In the genomic region with DNA sequence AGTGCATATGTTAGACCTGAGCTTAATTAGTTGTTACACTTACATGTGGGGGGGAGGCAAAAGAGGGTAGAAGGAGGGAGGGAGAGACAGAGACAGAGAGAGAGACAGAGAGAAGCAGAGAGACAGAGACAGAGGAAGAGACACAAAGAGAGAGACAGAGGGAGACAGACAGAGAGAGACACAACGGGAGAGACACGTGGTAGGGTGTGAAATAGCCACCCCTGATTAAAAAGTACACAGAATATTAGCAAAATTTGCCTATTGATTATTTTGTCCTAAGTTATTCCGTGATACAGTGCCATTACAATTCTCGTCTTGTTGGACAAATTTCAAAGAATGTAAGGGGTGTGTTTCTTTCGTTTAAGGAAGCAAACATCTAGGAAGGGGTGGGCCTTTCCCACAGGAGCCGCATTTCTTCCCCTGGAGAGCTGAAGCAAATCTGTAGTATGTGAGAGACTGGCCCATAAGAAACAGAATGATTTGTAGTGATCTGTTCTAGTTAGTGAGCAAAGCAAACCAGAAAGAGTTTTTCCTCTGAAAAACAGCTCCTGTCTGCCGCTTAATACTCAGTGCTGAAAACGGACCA, we compare ENCODE assay signal across 11 mouse cellular contexts. TPM values are rescaled to one million over a fixed set of nuclear protein-coding genes. Genes with fewer than 3 reads are reported as not detected.
DNase-seq lines count a peak whose midpoint lies in the region; ATAC-seq and TF ChIP-seq lines count a peak whose summit lies in the region.
"Had no signal": no experiment of that assay in that cellular context is flagged by ENCODE, and none has a peak within 500 bp of the region (broad histone marks: within the 10 kb centered on the region; RNA-seq: fewer than 3 reads in every experiment).

No protein-coding gene starts in this region.

- no peaks in the 10 kb centered on the region for H3K4me1 ChIP-seq in forebrain, embryonic 14.5 days (ENCODE audit: control insufficient read depth, insufficient read depth, low read length)
- H3K4me1 ChIP-seq in forebrain, embryonic 11.5 days (replicated peaks; ENCODE audit: control insufficient read depth, insufficient read depth, low read length), result no peaks in the 10 kb centered on the region
- no peaks in the 10 kb centered on the region for H3K4me1 ChIP-seq in kidney, postnatal 0 days (replicated peaks; ENCODE audit: insufficient read depth, low read length)
- no peaks in the 10 kb centered on the region for H3K4me1 ChIP-seq in kidney, embryonic 14.5 days (ENCODE audit: control insufficient read depth, insufficient read depth, low read length)
- H3K4me1 ChIP-seq in heart, embryonic 11.5 days (ENCODE audit: control insufficient read depth, insufficient read depth, low read length), result peaks cover 9% of the 10 kb centered on the region

- no peak overlapping the region for H3K9ac ChIP-seq in forebrain, embryonic 14.5 days (ENCODE audit: low read length)
- no peak overlapping the region for H3K9ac ChIP-seq in forebrain, embryonic 11.5 days (ENCODE audit: low read length)
- H3K9ac ChIP-seq in kidney, postnatal 0 days (ENCODE audit: low read depth, low read length), result no peak overlapping the region
- no peak overlapping the region for H3K9ac ChIP-seq in kidney, embryonic 14.5 days (ENCODE audit: low read depth, low read length)
- H3K9ac ChIP-seq in heart, embryonic 11.5 days (ENCODE audit: low read depth, low read length), result no peak overlapping the region

- no peak overlapping the region for H3K27ac ChIP-seq in forebrain, embryonic 14.5 days (ENCODE audit: low read depth, low read length)
- no peak overlapping the region for H3K27ac ChIP-seq in forebrain, embryonic 11.5 days (ENCODE audit: low read depth, low read length)
- H3K27ac ChIP-seq in kidney, postnatal 0 days, result no peak overlapping the region
- no peak overlapping the region for H3K27ac ChIP-seq in kidney, embryonic 14.5 days (ENCODE audit: low read depth, low read length)
- no peak overlapping the region for H3K27ac ChIP-seq in heart, embryonic 11.5 days (ENCODE audit: low read depth, low read length)

- H3K4me3 ChIP-seq in forebrain, embryonic 14.5 days (ENCODE audit: low read depth, low read length), result no peak overlapping the region
- H3K4me3 ChIP-seq in forebrain, embryonic 11.5 days (ENCODE audit: low read depth, low read length), result no peak overlapping the region
- peak overlapping the region; percentile 14; the same call in 1 of the 2 replicates for H3K4me3 ChIP-seq in kidney, postnatal 0 days (replicated peaks; ENCODE audit: low read depth, low read length)
- no peak overlapping the region for H3K4me3 ChIP-seq in kidney, embryonic 14.5 days (ENCODE audit: low read length)
- 0 out of 2 replicates have a peak overlapping the region, but pooled peaks have one; percentile 8 for H3K4me3 ChIP-seq in heart, embryonic 11.5 days (ENCODE audit: low read depth, low read length)

- intact Hi-C loops in gastrocnemius, postnatal 14 days (cut with DNase I; ENCODE audit: low total_unique reads), result no loop called here

- no peak for DNase-seq in forebrain, embryonic 14.5 days (ENCODE audit: low spot score)
- DNase-seq in forebrain, embryonic 11.5 days (ENCODE audit: low spot score), result no peak
- DNase-seq in kidney, postnatal 0 days (ENCODE audit: low spot score), result peak; percentile 48
- DNase-seq in 3134 (ENCODE audit: extremely low read depth, insufficient read length, low spot score), result peak; percentile 26
- no peak for DNase-seq in gastrocnemius, postnatal 14 days
- DNase-seq: gastrocnemius, postnatal 10 days; right cerebral cortex, postnatal 25 days; thymus, adult 18-20 months had no signal

- no peak for ATAC-seq in forebrain, embryonic 14.5 days
- ATAC-seq in forebrain, embryonic 11.5 days (replicated peaks; ENCODE audit: low FRiP score), result no peak
- ATAC-seq in kidney, postnatal 0 days (replicated peaks; ENCODE audit: low FRiP score, low read depth), result no peak
- no peak for ATAC-seq in kidney, embryonic 14.5 days (ENCODE audit: low FRiP score, low TSS enrichment)
- ATAC-seq in heart, embryonic 11.5 days (replicated peaks; ENCODE audit: insufficient number of reproducible peaks, low FRiP score, low TSS enrichment), result no peak
- ATAC-seq in megakaryocyte progenitor cell, adult 5-6 weeks (replicated peaks; ENCODE audit: poor library complexity), result no peak; the same call in 1 of the 2 replicates

- WGBS in forebrain, embryonic 14.5 days, result 80% methylated on average over 8 of the region's 8 CpGs
- 82% methylated on average over 8 of the region's 8 CpGs for WGBS in forebrain, embryonic 11.5 days
- 41% methylated on average over 8 of the region's 8 CpGs for whole genome bisulfite sequencing in kidney, postnatal 0 days
- 60% methylated on average over 8 of the region's 8 CpGs for WGBS in kidney, embryonic 14.5 days
- 56% methylated on average over 8 of the region's 8 CpGs for WGBS in heart, embryonic 11.5 days (ENCODE audit: insufficient replicate concordance)

- H3K9me3 ChIP-seq in forebrain, embryonic 14.5 days (replicated peaks; ENCODE audit: control insufficient read depth, low read length), result no peaks in the 10 kb centered on the region
- H3K9me3 ChIP-seq in forebrain, embryonic 11.5 days (ENCODE audit: control insufficient read depth, low read length), result no peaks in the 10 kb centered on the region
- H3K9me3 ChIP-seq in kidney, postnatal 0 days (replicated peaks; ENCODE audit: low read length), result no peaks in the 10 kb centered on the region
- H3K9me3 ChIP-seq in kidney, embryonic 14.5 days (ENCODE audit: control insufficient read depth, low read length), result no peaks in the 10 kb centered on the region
- no peaks in the 10 kb centered on the region for H3K9me3 ChIP-seq in heart, embryonic 11.5 days (replicated peaks; ENCODE audit: control insufficient read depth, low read length)

- TF ChIP-seq CTCF in kidney, postnatal 0 days (IDR thresholded peaks at IDR 0.05; ENCODE audit: low read depth), result no peak

- H3K27me3 ChIP-seq in forebrain, embryonic 14.5 days (replicated peaks; ENCODE audit: control insufficient read depth, insufficient read depth, low read length), result no peaks in the 10 kb centered on the region
- H3K27me3 ChIP-seq in forebrain, embryonic 11.5 days (ENCODE audit: control insufficient read depth, insufficient read depth, low read length), result no peaks in the 10 kb centered on the region
- H3K27me3 ChIP-seq in kidney, postnatal 0 days (ENCODE audit: insufficient read depth, low read length), result no peaks in the 10 kb centered on the region
- no peaks in the 10 kb centered on the region for H3K27me3 ChIP-seq in kidney, embryonic 14.5 days (ENCODE audit: control insufficient read depth, insufficient read depth, low read length)
- H3K27me3 ChIP-seq in heart, embryonic 11.5 days (ENCODE audit: control insufficient read depth, insufficient read depth, low read length), result no peaks in the 10 kb centered on the region

- no peaks in the 10 kb centered on the region for H3K36me3 ChIP-seq in forebrain, embryonic 14.5 days (ENCODE audit: control insufficient read depth, insufficient read depth, low read length)
- no peaks in the 10 kb centered on the region for H3K36me3 ChIP-seq in forebrain, embryonic 11.5 days (ENCODE audit: control insufficient read depth, insufficient read depth, low read length)
- H3K36me3 ChIP-seq in kidney, postnatal 0 days (ENCODE audit: insufficient read depth, low read length), result no peaks in the 10 kb centered on the region
- H3K36me3 ChIP-seq in kidney, embryonic 14.5 days (ENCODE audit: control insufficient read depth, insufficient read depth, low read length), result no peaks in the 10 kb centered on the region
- no peaks in the 10 kb centered on the region for H3K36me3 ChIP-seq in heart, embryonic 11.5 days (ENCODE audit: control insufficient read depth, insufficient read depth, low read length)

- H3K4me2 ChIP-seq in forebrain, embryonic 14.5 days (ENCODE audit: low read length), result peak overlapping the region; percentile 10; the same call in 1 of the 2 replicates
- H3K4me2 ChIP-seq in forebrain, embryonic 11.5 days (ENCODE audit: low read depth, low read length, severe bottlenecking), result no peak overlapping the region
- H3K4me2 ChIP-seq in kidney, postnatal 0 days (ENCODE audit: low read length), result peak overlapping the region; percentile 42
- H3K4me2 ChIP-seq in kidney, embryonic 14.5 days (replicated peaks; ENCODE audit: low read depth, low read length), result no peak overlapping the region; the same call in 1 of the 2 replicates
- peak overlapping the region; percentile 31; the same call in 1 of the 2 replicates for H3K4me2 ChIP-seq in heart, embryonic 11.5 days

RNA-seq across cellular contexts. Expression of a gene that starts 26.0 kb away (rescaled TPM):
- 99.4 and 180 TPM in 2 replicates for polyA plus RNA-seq in forebrain, embryonic 14.5 days (2014; fragmentation: Nextera tagmentation; extraction: Ambion mirVana)
- polyA plus RNA-seq in forebrain, embryonic 11.5 days (2014; fragmentation: Nextera tagmentation; extraction: Ambion mirVana), result 18.0 and 19.0 TPM in 2 replicates
- polyA plus RNA-seq in kidney, postnatal 0 days (2015; fragmentation: Nextera tagmentation; extraction: Ambion mirVana), result 51.8 and 55.1 TPM in 2 replicates
- polyA plus RNA-seq in kidney, embryonic 14.5 days (2014; fragmentation: Nextera tagmentation; extraction: Ambion mirVana), result 54.8 and 56.7 TPM in 2 replicates
- polyA plus RNA-seq in heart, embryonic 11.5 days (2014; fragmentation: Nextera tagmentation; extraction: Ambion mirVana), result 126 and 130 TPM in 2 replicates
- total RNA-seq in megakaryocyte progenitor cell, adult 5-6 weeks (2015), result 94.2 and 95.1 TPM in 2 replicates
- 105 and 160 TPM in 2 replicates for total RNA-seq in megakaryocyte progenitor cell, adult 5-6 weeks (2017)
- 100 to 1,000 TPM; 258 to 347 TPM for total RNA-seq in gastrocnemius, postnatal 14 days (2021)

Comparison
In these comparisons a context has a peak if more than half of its experiments do, and no peak if none do; other contexts are left out.
1. H3K4me2 ChIP-seq: peak in forebrain, embryonic 14.5 days (single experiment), kidney, postnatal 0 days (single experiment) and heart, embryonic 11.5 days (single experiment); none in forebrain, embryonic 11.5 days (single experiment) and kidney, embryonic 14.5 days (single experiment).
2. H3K4me3 ChIP-seq: peak in kidney, postnatal 0 days (single experiment) and heart, embryonic 11.5 days (single experiment); none in forebrain, embryonic 14.5 days (single experiment), forebrain, embryonic 11.5 days (single experiment) and kidney, embryonic 14.5 days (single experiment).
3. DNase-seq: peak in kidney, postnatal 0 days (single experiment) and 3134 (single experiment); none in forebrain, embryonic 14.5 days (single experiment), forebrain, embryonic 11.5 days (single experiment) and gastrocnemius, postnatal 14 days (single experiment).